Mouse (Mus musculus) midbrain, embryonic 11.5 days (tissue): ENCODE data around the gene Pmm2. TPM values are rescaled to one million over a fixed set of nuclear protein-coding genes. Genes with fewer than 3 reads are reported as not detected.

Experiments
- ATAC-seq: fragments of 200-750 bp; cut with Nextera tagmentation; 2 replicates; pipeline ENCODE4 v1.8.0; 2017; ENCODE audit warnings: moderate TSS enrichment, moderate library complexity; ENCODE audit not compliant: low FRiP score
- DNase-seq: peaks from one replicate; pipeline ENCODE4 v3.0.0; 2015; ENCODE audit warnings: low spot score; ENCODE audit errors: missing footprints
- H3K27ac ChIP-seq: fragments of 300-500 bp; sonication (generic); 2 replicates; pipeline ENCODE4 v1.5.1; 2014; ENCODE audit warnings: low read depth, low read length
- H3K27me3 ChIP-seq: fragments of 300-500 bp; sonication (generic); 2 replicates; pipeline ENCODE4 v1.6.1; 2014; ENCODE audit warnings: mild to moderate bottlenecking, low read length, moderate library complexity, mixed read lengths; ENCODE audit not compliant: control insufficient read depth, insufficient read depth
- H3K36me3 ChIP-seq: fragments of 300-500 bp; sonication (generic); 2 replicates; pipeline ENCODE4 v1.6.1; 2014; ENCODE audit warnings: mild to moderate bottlenecking, low read length, moderate library complexity, mixed read lengths; ENCODE audit not compliant: control insufficient read depth, insufficient read depth
- H3K4me1 ChIP-seq: fragments of 300-500 bp; sonication (generic); 2 replicates; pipeline ENCODE4 v1.6.1; 2014; ENCODE audit warnings: low read length; ENCODE audit not compliant: control insufficient read depth, insufficient read depth
- H3K4me2 ChIP-seq: fragments of 300-500 bp; sonication (generic); 2 replicates; pipeline ENCODE4 v1.6.1; 2014; ENCODE audit warnings: mild to moderate bottlenecking, moderate library complexity
- H3K4me3 ChIP-seq: fragments of 300-500 bp; sonication (generic); 2 replicates; pipeline ENCODE4 v1.5.1; 2014; ENCODE audit warnings: low read depth, low read length
- H3K9ac ChIP-seq: fragments of 300-500 bp; sonication (generic); 2 replicates; pipeline ENCODE4 v1.6.1; 2014; ENCODE audit warnings: low read length
- H3K9me3 ChIP-seq: fragments of 300-500 bp; sonication (generic); 2 replicates; pipeline ENCODE4 v1.6.1; 2016; ENCODE audit warnings: low read length; ENCODE audit not compliant: control insufficient read depth
- WGBS: fragments of 180-500 bp; shearing (Covaris S2); extraction: QIAGEN DNeasy Blood & Tissue Kit; methylation state at CpG from one replicate; pipeline ENCODE4 v1.1.7; 2014; 5-methylcytosine and 5-hydroxymethylcytosine counted together
- polyA plus RNA-seq: library from polyadenylated mRNA; unstranded; fragments of >200 nt; fragmentation: Nextera tagmentation; extraction: Ambion mirVana; gene quantifications from 2 replicates; pipeline ENCODE4 v1.2.1, GENCODE M21; 2014

The Pmm2 gene
- polyA plus RNA-seq, 1 experiment from 2014 or later = 36.3 TPM

GRCm38 (mm10) chr16:8650007-8650406 lies 12.5 kb downstream of the Pmm2 start:
- DNase-seq (no peak), ATAC-seq (no peak)
- Histone ChIP-seq H3K4me2 (no peak overlapping the region), H3K27me3 (no peaks in the 10 kb centered on the region), H3K27ac (no peak overlapping the region), H3K36me3 (peaks cover 2% of the 10 kb centered on the region; the same call in 1 of the 2 replicates), H3K9me3 (no peaks in the 10 kb centered on the region), H3K4me3 (no peak overlapping the region), H3K9ac (no peak overlapping the region), H3K4me1 (no peaks in the 10 kb centered on the region)
- whole genome bisulfite sequencing = 93% methylated on average over 3 of the region's 3 CpGs

- Histone ChIP-seq H3K27me3 (no peaks in the 10 kb centered on the region), H3K4me1 (no peaks in the 10 kb centered on the region), H3K9me3 (no peaks in the 10 kb centered on the region), H3K4me2 (no peak overlapping the region), H3K4me3 (no peak overlapping the region), H3K36me3 (peaks cover 1% of the 10 kb centered on the region; the same call in 1 of the 2 replicates), H3K27ac (no peak overlapping the region), H3K9ac (no peak overlapping the region)
- 87% methylated on average over 6 of the region's 6 CpGs for WGBS
- ATAC-seq (no peak), DNase-seq (no peak)
These were observed 17.6 kb downstream of the Pmm2 start for GRCm38 (mm10) chr16:8655108-8655507.

GRCm38 (mm10) chr16:8655599-8655998 lies 18.1 kb downstream of the Pmm2 start:
- whole genome bisulfite sequencing = 87% methylated on average over 9 of the region's 9 CpGs
- Histone ChIP-seq H3K27ac (no peak overlapping the region), H3K9me3 (no peaks in the 10 kb centered on the region), H3K4me1 (no peaks in the 10 kb centered on the region), H3K4me3 (no peak overlapping the region), H3K36me3 (peaks cover 4% of the 10 kb centered on the region; the same call in 1 of the 2 replicates), H3K9ac (no peak overlapping the region), H3K27me3 (no peaks in the 10 kb centered on the region), H3K4me2 (no peak overlapping the region)
- no peak for DNase-seq
- no peak for ATAC-seq

- H3K36me3 ChIP-seq = peaks cover 5% of the 10 kb centered on the region
These were observed 18.8 kb downstream of the Pmm2 start for GRCm38 (mm10) chr16:8656256-8656655.

GRCm38 (mm10) chr16:8658349-8658748 lies 20.9 kb downstream of the Pmm2 start:
- WGBS = 84% methylated on average over 4 of the region's 4 CpGs
- Histone ChIP-seq H3K9ac (no peak overlapping the region), H3K27me3 (no peaks in the 10 kb centered on the region), H3K9me3 (no peaks in the 10 kb centered on the region), H3K27ac (no peak overlapping the region), H3K36me3 (peaks cover 10% of the 10 kb centered on the region), H3K4me1 (no peaks in the 10 kb centered on the region), H3K4me2 (no peak overlapping the region), H3K4me3 (no peak overlapping the region)
- ATAC-seq (no peak), DNase-seq (no peak)

More at GRCm38 (mm10) chr16:8656256-8656655, 18.8 kb downstream of the Pmm2 start:
- no peak overlapping the region for H3K27ac ChIP-seq
- 82% methylated on average over 2 of the region's 2 CpGs for WGBS
- H3K9ac ChIP-seq = no peak overlapping the region
- no peaks in the 10 kb centered on the region for H3K27me3 ChIP-seq
- H3K9me3 ChIP-seq = no peaks in the 10 kb centered on the region
- DNase-seq (no peak), ATAC-seq (no peak)
- H3K4me2 ChIP-seq = no peak overlapping the region
- no peaks in the 10 kb centered on the region for H3K4me1 ChIP-seq
- H3K4me3 ChIP-seq = no peak overlapping the region

- WGBS = 91% methylated on average over 4 of the region's 4 CpGs
- Histone ChIP-seq H3K4me3 (no peak overlapping the region), H3K27ac (no peak overlapping the region), H3K36me3 (peaks cover 12% of the 10 kb centered on the region), H3K9me3 (no peaks in the 10 kb centered on the region), H3K4me1 (no peaks in the 10 kb centered on the region), H3K4me2 (no peak overlapping the region), H3K9ac (no peak overlapping the region), H3K27me3 (no peaks in the 10 kb centered on the region)
- ATAC-seq (no peak), DNase-seq (no peak)
These were observed 21.3 kb downstream of the Pmm2 start for GRCm38 (mm10) chr16:8658764-8659163.

- WGBS = 72% methylated on average over 2 of the region's 2 CpGs
- H3K9me3 ChIP-seq = no peaks in the 10 kb centered on the region
- ATAC-seq = no peak
- H3K27me3 ChIP-seq = no peaks in the 10 kb centered on the region
- H3K4me1 ChIP-seq = peaks cover 4% of the 10 kb centered on the region; the same call in 1 of the 2 replicates
- peaks cover 12% of the 10 kb centered on the region for H3K36me3 ChIP-seq
- no peak overlapping the region for H3K27ac ChIP-seq
- DNase-seq = no peak
- no peak overlapping the region for H3K9ac ChIP-seq
- no peak overlapping the region for H3K4me3 ChIP-seq
- no peak overlapping the region for H3K4me2 ChIP-seq
These were observed 25.5 kb downstream of the Pmm2 start for GRCm38 (mm10) chr16:8663022-8663421.

GRCm38 (mm10) chr16:8663606-8664539 lies 26.4 kb downstream of the Pmm2 start:
- Histone ChIP-seq H3K9ac (no peak overlapping the region), H3K4me3 (no peak overlapping the region), H3K4me1 (peaks cover 11% of the 10 kb centered on the region; the same call in 1 of the 2 replicates), H3K27ac (no peak overlapping the region), H3K9me3 (no peaks in the 10 kb centered on the region), H3K4me2 (no peak overlapping the region), H3K36me3 (peaks cover 12% of the 10 kb centered on the region), H3K27me3 (no peaks in the 10 kb centered on the region)
- 89% methylated on average over 24 of the region's 24 CpGs for WGBS
- no peak for ATAC-seq
- DNase-seq = no peak

GRCm38 (mm10) chr16:8665367-8665766 lies 27.9 kb downstream of the Pmm2 start:
- WGBS = 81% methylated on average over 5 of the region's 5 CpGs
- Histone ChIP-seq H3K9ac (no peak overlapping the region), H3K9me3 (no peaks in the 10 kb centered on the region), H3K36me3 (peaks cover 8% of the 10 kb centered on the region), H3K27me3 (no peaks in the 10 kb centered on the region), H3K4me2 (no peak overlapping the region), H3K4me3 (no peak overlapping the region), H3K27ac (no peak overlapping the region), H3K4me1 (peaks cover 24% of the 10 kb centered on the region)
- ATAC-seq = no peak
- DNase-seq = no peak
